Mouse (Mus musculus) E14TG2a.4 (cell line): ENCODE measurements at regions not wholly inside any gene's neighbourhood (a gene's known extent, or its start where the extent isn't known, plus 50 kb on each side); places are given as distances from the start of the nearest gene placed in this dataset.

Experiments used
- H3K27me3 ChIP-seq: 2 replicates; pipeline ENCODE4 v1.6.1; 2014; ENCODE audit warnings: low read length, control low read depth; ENCODE audit not compliant: insufficient read depth
- H3K36me3 ChIP-seq: 2 replicates; pipeline ENCODE4 v1.6.1; 2014; ENCODE audit warnings: low read length, control low read depth; ENCODE audit not compliant: insufficient read depth
- H3K4me1 ChIP-seq: replicated peaks from 2 replicates; pipeline ENCODE4 v1.6.1; 2014; ENCODE audit warnings: low read depth, low read length, control low read depth
- H3K4me3 ChIP-seq: replicated peaks from 2 replicates; pipeline ENCODE4 v1.5.1; 2014; ENCODE audit warnings: mild to moderate bottlenecking, low read length
- H3K9me3 ChIP-seq: 2 replicates; pipeline ENCODE4 v1.6.1; 2014; ENCODE audit warnings: low read length, control low read depth
- CTCF ChIP-seq: conservative IDR thresholded peaks from 2 replicates; pipeline ENCODE4 v1.5.1; 2014; ENCODE audit warnings: low read length
- NANOG ChIP-seq: IDR thresholded peaks from 2 replicates; pipeline ENCODE4 v1.6.1; 2014; ENCODE audit warnings: borderline replicate concordance, low read length, mixed read lengths
- POU5F1 ChIP-seq: IDR thresholded peaks from 2 replicates; pipeline ENCODE4 v1.6.1; 2014; ENCODE audit warnings: low read length, borderline replicate concordance

DNA sequence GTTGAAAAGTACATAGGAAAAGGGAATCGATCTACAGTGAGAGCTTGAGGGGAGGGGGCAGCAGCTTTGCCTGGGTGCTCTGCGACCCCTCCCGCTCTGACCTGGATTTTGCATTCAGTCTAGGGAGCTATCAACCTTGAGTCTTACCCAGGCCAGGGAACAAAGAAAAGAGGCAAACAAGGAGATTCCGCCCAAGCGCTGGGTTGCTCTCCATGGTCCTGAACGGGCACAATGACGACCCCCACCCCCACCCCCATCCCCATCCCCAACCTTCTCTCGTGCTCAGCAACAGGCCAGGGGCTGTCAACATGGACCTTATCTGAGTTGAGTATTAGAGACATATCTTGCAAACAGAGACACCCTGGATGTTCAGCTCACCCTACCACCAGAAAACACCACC is 74.9 kb downstream of the Tpra1 start:
- Histone ChIP-seq H3K36me3 (no peaks in the 10 kb centered on the region), H3K4me1 (peaks cover 33% of the 10 kb centered on the region), H3K9me3 (no peaks in the 10 kb centered on the region), H3K4me3 (peak overlapping the region; percentile 39), H3K27me3 (peaks cover 28% of the 10 kb centered on the region)
- TF ChIP-seq NANOG (no peak), POU5F1 (no peak), CTCF (no peak)

DNA sequence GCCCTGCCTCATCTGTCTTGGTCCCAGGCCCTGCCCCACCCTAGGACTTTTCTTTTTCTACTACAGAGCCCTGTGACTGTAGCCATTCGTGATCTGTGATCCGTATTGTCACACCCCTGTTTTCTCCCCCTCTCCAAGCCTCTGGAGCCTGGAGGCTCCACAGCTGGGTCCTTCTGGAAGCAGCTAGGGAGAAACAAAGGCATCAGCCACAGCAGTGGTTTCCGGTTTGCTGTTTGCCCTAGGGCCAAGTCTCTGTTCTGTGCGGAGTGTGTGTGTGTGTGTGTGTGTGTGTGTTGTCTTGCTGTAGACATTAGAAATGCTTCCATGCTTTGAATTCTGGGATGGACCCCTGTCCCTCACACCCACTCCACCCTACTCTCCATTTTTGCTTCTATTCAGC is 76.9 kb downstream of the Tpra1 start:
- Histone ChIP-seq H3K4me1 (peaks cover 32% of the 10 kb centered on the region), H3K27me3 (peaks cover 30% of the 10 kb centered on the region), H3K9me3 (no peaks in the 10 kb centered on the region), H3K4me3 (no peak overlapping the region), H3K36me3 (no peaks in the 10 kb centered on the region)
- TF ChIP-seq POU5F1: no peak
- TF ChIP-seq CTCF: no peak

DNA sequence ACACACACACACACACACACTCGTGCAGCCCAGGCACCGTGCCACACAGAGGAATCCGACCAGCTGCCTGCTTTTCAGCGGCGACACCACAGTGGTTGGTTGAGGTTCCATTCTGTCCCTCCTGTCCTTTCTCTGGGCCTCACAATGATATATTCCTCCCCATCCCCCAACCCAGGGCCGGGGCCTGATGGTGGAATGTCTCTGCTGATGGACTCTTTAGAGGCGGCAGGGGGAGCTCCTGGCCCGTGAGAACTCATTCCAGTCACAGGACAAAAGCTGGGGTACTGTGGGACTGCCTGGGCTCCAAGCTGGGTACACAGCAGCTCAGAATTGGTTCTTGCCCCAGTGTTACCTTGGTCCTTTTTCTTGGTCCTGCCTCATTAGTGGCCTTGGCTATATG is 78.1 kb downstream of the Tpra1 start:
- no peak for TF ChIP-seq NANOG
- 0 out of 2 replicates have a peak, but pooled peaks have one; percentile 16 for TF ChIP-seq CTCF
- TF ChIP-seq POU5F1: no peak
- H3K36me3 ChIP-seq: no peaks in the 10 kb centered on the region
- peaks cover 25% of the 10 kb centered on the region for H3K27me3 ChIP-seq
- peaks cover 32% of the 10 kb centered on the region for H3K4me1 ChIP-seq
- no peak overlapping the region for H3K4me3 ChIP-seq
- H3K9me3 ChIP-seq: no peaks in the 10 kb centered on the region

DNA sequence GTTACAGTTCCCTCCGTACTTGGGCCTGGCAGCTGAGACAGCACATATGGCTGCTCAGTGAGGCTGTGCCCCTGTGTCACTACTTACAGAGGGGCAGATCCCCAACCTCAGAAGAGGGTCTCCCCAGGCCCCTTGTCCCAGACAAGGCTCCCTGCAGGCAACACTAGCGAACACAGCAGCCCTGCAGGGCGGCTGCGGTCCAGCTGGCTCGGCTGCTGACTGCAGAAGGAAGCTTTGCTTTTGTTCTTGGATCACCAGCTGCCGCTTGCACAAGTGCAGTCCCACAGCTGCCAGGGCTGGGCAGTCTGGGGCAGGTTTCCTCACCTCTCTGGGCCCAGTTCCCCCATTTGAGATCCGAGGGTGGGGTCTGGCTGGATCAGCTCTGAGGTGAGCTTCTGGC is 79.5 kb downstream of the Tpra1 start:
- Histone ChIP-seq H3K4me1 (peaks cover 22% of the 10 kb centered on the region), H3K9me3 (no peaks in the 10 kb centered on the region), H3K36me3 (no peaks in the 10 kb centered on the region), H3K4me3 (no peak overlapping the region), H3K27me3 (peaks cover 26% of the 10 kb centered on the region)
- no peak for TF ChIP-seq NANOG
- no peak for TF ChIP-seq CTCF
- TF ChIP-seq POU5F1: no peak

DNA sequence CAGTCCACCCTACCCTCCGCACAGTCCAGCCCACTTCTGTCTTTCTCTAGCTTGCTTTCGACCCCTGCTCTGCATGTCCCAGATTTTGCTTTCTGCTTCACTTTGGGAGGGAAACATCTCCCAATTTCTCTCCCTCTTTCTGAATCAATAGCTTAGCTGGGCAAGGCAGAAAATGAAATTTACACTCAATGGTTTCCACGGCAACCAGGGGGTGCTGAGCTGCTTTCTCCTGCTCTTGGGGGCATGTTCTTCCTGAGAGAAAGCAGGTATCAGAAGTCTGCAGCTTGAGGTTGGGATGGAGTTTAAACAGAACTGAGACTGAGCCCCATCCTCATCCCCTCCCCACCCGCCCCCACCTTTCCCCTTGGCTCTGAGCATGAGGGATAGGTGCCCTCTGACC is 82.1 kb downstream of the Tpra1 start:
- Histone ChIP-seq H3K36me3 (no peaks in the 10 kb centered on the region), H3K4me1 (peaks cover 13% of the 10 kb centered on the region), H3K4me3 (no peak overlapping the region), H3K27me3 (peaks cover 25% of the 10 kb centered on the region), H3K9me3 (no peaks in the 10 kb centered on the region)
- TF ChIP-seq POU5F1 (no peak), CTCF (no peak), NANOG (no peak)

DNA sequence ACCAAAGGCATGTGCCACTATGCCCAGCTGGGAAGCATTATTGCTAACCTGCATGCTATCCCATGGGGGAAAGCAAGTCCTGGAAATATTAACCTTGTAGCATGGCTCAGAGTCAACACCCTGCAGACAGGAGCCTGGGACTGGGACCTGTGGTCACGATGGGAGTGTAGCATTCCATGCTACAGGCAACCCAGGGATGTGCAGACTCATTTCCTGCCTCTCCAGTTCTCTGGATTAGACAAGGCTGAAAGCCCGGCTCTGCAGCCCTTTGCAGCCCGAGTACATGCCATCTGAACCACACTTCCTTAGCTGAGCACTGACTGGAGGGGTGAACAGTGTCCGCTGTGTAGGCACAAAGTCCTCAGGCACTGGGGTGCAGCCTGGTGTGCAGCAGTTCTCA is 82.8 kb downstream of the Tpra1 start:
- Histone ChIP-seq H3K27me3 (peaks cover 25% of the 10 kb centered on the region), H3K4me3 (no peak overlapping the region), H3K9me3 (no peaks in the 10 kb centered on the region), H3K4me1 (peaks cover 15% of the 10 kb centered on the region), H3K36me3 (no peaks in the 10 kb centered on the region)
- no peak for TF ChIP-seq CTCF
- no peak for TF ChIP-seq NANOG
- TF ChIP-seq POU5F1: no peak

DNA sequence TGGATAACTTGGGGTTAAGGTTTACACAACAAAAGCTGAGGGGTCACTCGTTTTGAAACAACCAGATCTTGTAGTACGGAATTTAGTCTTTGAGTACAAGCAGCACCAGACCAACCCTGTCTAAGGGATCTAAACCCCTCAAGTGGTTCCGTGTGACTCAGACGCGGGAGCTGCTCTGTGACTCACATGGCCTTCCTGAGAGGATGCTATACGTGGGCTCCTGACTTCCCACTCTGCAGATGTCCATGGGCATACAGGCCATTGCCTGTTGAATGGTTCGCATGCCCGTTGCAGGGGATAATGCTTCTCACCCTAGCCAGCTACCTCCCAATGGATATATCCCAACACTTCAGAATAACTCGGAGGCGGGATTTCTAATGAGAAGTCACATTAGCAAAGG is 86.5 kb downstream of the Tpra1 start:
- TF ChIP-seq NANOG (no peak), CTCF (no peak), POU5F1 (no peak)
- Histone ChIP-seq H3K9me3 (no peaks in the 10 kb centered on the region), H3K36me3 (no peaks in the 10 kb centered on the region)

DNA sequence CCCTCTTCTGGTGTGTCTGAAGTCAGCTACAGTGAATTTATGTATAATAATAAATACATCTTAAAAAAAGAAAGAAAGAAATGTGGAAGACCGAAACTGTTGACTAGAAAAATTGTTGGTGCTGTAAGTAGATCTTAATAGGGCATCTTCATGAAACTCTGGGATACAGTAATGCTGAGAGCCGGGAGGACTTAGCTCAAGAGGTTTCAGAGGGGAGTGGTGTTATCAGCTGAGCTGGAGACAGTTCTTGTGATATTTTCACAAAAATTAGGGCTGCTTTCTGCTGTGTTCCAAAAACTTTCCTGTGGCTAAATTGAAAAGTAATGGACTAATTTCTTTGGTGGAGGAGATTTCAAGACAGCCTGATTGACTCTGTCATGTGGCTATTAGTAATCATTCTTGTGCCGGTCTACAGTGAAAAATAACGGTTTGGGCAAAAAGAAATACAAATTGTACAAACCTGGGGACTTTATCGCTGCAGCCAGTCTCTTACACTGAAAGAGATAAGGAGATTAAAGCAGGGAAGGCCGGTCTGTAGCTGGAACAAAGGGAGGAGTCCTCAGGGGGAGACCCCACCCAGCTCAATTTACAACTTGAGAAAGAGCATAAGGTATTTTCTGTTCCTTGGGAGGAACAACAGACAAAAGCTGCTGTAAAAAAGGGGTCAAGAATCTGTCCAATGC is 87.7 kb downstream of the Tpra1 start:
- Histone ChIP-seq H3K36me3 (no peaks in the 10 kb centered on the region), H3K4me3 (no peak overlapping the region), H3K27me3 (peaks cover 26% of the 10 kb centered on the region), H3K9me3 (no peaks in the 10 kb centered on the region), H3K4me1 (peaks cover 13% of the 10 kb centered on the region)
- no peak for TF ChIP-seq POU5F1
- no peak for TF ChIP-seq NANOG
- TF ChIP-seq CTCF: no peak

More for the DNA sequence above, 86.5 kb downstream of the Tpra1 start:
- Histone ChIP-seq H3K4me3 (no peak overlapping the region), H3K4me1 (peaks cover 13% of the 10 kb centered on the region), H3K27me3 (peaks cover 18% of the 10 kb centered on the region)

DNA sequence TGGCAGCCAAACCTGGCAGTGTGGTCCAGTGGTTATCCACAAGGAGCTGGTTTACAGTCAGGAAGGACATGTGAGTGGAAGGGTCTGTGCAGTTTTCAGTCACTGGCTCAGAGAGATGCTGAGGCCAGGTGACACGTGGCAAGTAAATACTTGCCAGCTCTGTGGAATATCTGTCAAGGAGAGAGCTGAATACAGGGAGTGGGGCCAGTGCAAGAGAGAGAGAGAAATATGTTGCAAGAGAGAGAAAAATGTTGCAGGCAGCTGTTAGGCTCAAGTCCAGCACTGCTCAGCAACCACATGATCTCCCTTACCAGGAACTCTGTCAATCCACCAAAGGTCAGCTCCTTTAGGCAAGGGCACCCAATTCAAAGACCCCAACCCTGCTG is 88.2 kb downstream of the Tpra1 start:
- H3K9me3 ChIP-seq: no peaks in the 10 kb centered on the region

More for the DNA sequence above, 88.2 kb downstream of the Tpra1 start:
- Histone ChIP-seq H3K27me3 (peaks cover 21% of the 10 kb centered on the region; the same call in 1 of the 2 replicates), H3K4me3 (no peak overlapping the region), H3K36me3 (no peaks in the 10 kb centered on the region), H3K4me1 (peaks cover 13% of the 10 kb centered on the region)
- TF ChIP-seq NANOG (no peak), POU5F1 (no peak), CTCF (no peak)
